Mouse (Mus musculus) heart, postnatal 0 days (tissue): ENCODE data around the gene Egr4.

Experiments
- CTCF ChIP-seq: IDR thresholded peaks from 2 replicates; pipeline ENCODE4 v1.5.1; 2016; ENCODE audit warnings: antibody characterized with exemption, control low read depth, low read depth
- EP300 ChIP-seq: IDR thresholded peaks from 2 replicates; pipeline ENCODE4 v1.6.1; 2016; ENCODE audit warnings: antibody characterized with exemption, low read depth

DNA sequence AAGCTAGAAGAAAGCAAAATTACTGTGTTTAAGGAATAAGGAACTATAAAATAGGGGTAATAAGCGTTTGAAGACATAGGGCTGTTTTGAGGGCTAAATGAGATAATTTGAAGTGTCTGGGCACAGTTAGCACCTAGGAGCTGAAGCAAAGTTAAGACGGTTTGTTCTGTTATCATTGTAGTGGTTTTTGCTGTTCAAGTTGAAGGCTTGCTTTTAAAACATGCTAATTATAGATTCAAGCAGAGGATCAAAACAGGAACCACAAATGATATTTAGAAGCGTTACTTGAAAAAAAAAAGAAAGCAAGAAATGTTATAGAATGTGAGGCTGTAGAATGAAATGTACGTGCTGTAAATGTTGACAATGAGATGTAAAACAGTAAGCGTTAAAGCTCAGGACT, 34.3 kb upstream of the Egr4 start:
- TF ChIP-seq CTCF (no peak), EP300 (no peak)
